Mouse (Mus musculus) adrenal gland, adult 2 months (tissue): ENCODE data around the gene Trpc4ap. TPM values are rescaled to one million over a fixed set of nuclear protein-coding genes. Genes with fewer than 3 reads are reported as not detected.

Source experiments
- DNase-seq: peaks from one replicate; pipeline ENCODE4 v3.0.0; 2021
- polyA plus RNA-seq: library from polyadenylated mRNA; depleted of rRNA; stranded (reverse); fragments of >200 nt; gene quantifications from 2 replicates; pipeline ENCODE4 v1.2.3, GENCODE M21; 2012
- total RNA-seq, 2 experiments: library from RNA; stranded (reverse); gene quantifications; 2 replicates each; pipeline ENCODE4 v1.2.3; 2021

Gene Trpc4ap
- total and polyA plus RNA-seq, 3 experiments = 125 to 228 (median 152) TPM

- no peak for DNase-seq
Observed at GRCm38 (mm10) chr2:155694564-155694963, 2.4 kb upstream of the Trpc4ap start.

DNA sequence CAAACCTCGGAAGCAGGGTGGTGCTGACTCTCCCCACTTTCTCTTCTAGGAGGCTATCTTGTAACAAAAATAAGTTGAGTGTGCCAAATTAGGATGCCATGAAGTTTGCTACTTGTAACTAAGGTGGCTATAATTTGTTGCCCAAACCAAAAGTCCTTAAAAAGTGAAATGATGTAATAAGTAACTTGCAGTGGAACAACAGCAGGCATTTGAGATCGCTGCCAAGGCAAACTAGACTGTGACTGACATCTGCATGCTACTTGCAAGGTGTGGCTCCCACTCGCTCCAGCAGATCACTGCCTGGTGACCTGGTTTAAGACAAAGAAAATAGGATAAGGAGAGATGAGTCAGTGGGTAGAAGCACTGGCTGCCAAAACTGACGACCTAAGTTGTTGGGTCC lies 952 bp upstream of the Trpc4ap start:
- no peak for DNase-seq

- DNase-seq = no peak
Observed at GRCm38 (mm10) chr2:155691336-155691722, 855 bp downstream of the Trpc4ap start.

GRCm38 (mm10) chr2:155689211-155689610 lies 3.0 kb downstream of the Trpc4ap start:
- DNase-seq = no peak

- no peak for DNase-seq
Observed at GRCm38 (mm10) chr2:155687746-155688145, 4.4 kb downstream of the Trpc4ap start.

DNA sequence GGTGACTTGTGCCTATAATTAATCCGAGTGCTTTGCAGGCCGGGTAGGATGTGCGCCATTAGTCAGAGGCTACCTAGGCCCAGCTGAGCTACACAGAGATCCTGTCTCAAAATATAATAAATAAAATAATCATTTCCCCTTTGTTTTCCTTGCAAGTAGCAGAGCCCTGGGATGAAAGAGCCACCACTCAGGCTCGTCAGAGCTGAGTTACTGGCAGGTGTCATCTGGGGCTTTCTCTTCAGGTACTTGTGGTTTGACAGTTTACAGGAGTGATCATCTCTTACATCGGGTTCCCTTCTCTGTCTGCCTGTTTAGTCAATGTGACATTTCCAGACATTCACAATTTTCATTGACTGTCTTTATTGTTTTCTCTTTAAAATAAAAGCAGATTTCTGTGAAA lies 5.6 kb downstream of the Trpc4ap start:
- no peak for DNase-seq

- no peak for DNase-seq
Observed at GRCm38 (mm10) chr2:155683821-155684220, 8.4 kb downstream of the Trpc4ap start.

DNA sequence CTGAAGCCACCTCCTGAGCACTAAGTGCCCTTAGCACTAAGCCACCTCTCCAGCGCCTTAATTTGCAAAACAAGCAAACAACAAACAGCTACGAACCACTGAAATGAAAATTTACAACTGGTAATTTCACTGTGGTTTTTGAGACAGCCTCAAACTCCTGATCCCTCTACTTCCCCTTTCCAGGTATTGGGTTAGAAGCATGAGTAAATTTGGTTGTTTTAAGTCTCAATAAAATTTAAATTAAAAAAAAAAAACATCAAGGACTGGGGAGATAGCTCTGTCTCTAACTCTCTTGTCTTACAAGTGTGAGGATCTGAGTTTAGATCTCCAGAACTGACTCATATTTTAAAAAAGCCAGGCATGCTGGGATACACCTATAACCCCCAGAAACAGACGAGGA lies 9.0 kb downstream of the Trpc4ap start:
- DNase-seq = no peak

DNA sequence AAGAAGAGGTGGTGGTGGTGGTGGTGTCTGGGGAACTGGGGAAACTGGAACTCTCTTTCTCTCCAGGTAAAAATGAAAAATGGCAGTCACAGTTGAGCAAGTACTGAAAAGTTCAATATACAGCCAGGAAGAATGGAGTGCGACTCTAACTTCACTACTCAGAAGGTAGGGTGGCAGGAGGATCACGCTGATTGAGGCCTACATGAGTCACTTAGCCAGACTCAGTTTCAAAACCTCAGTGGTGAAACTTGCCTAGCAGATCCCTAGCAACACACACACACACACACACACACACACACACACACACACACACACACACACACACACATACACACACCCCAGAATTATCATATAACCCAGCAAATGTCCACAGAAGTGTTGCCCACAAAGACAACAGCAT lies 10.3 kb downstream of the Trpc4ap start:
- no peak for DNase-seq

DNA sequence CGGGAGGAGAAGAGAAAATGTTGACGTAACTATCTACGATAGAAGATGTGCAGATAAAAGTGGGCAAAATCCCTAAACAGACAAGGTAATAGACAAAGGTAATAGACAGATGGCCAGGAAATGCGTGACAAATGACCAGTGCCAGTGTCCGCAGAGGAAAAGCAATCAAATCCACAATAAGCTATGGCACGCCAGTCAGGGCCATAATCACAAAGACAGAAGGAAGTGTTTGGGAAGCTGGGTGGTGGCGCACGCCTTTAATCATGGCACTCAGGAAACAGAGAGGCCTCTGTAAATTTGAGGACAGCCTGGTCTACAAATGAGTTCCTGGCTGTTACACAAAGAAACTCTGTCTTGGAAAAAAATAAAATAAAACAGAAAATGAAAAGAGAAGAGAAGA lies 11.0 kb downstream of the Trpc4ap start:
- DNase-seq = no peak

DNA sequence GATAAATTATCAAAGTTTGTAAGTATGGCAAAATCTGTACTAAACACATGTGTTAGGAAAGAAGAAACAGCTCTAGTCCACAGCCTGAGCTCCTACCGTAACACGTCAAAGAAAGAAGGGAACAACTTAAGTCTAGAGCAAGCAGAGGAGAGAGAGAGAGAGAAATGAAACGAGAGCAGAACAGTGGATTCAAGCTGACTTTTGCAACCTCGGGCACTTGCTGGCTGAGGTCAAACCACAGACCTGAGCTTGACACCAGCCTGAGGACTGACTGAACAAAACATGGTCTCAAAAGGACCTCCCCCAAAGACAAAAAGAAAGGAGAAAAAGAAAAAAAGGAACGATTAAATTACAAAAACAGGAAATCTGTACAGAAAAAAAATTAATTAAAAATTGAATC lies 11.6 kb downstream of the Trpc4ap start:
- DNase-seq = no peak

GRCm38 (mm10) chr2:155679586-155680110 lies 12.5 kb downstream of the Trpc4ap start:
- DNase-seq = no peak

GRCm38 (mm10) chr2:155675118-155675517 lies 17.1 kb downstream of the Trpc4ap start:
- no peak for DNase-seq

DNA sequence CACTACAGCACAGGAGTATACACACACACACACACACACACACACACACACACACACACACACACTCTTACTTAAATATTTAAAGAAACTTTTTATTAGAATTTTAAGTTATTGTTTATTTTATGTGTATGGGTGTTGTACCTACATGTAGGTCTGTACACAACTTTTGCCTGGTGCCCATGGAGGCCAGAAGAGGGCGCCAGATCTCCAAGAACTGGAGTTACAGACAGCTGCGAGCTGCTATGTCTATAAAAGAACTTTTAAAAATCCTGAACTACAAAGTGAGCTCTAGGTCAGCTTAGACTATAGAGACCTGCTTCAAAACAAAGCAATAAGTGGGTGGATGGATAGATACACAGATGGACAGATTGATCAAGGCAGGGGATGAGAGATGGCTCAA lies 18.6 kb downstream of the Trpc4ap start:
- peak; percentile 79 for DNase-seq

DNA sequence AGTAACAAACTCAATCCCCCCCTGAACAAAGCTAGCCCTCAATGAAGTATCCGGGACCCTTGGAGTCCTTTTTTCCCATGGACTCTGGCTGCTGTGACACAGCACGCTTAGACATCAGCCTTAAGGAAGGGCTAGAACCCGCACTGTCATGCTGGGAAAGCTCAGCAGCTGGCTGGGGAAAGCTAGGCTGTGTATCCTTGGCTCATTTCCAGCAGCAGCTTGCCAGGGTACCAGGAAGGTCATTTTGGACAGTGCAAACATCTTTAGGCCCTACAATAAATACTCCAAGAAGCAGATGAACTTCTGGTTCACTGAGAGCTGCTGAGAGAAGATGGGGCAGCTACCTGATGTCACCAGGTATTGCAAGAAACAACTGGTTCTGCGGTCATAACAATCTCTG lies 20.9 kb downstream of the Trpc4ap start:
- DNase-seq = peak; percentile 80

GRCm38 (mm10) chr2:155668461-155668860 lies 23.7 kb downstream of the Trpc4ap start:
- DNase-seq = no peak

DNA sequence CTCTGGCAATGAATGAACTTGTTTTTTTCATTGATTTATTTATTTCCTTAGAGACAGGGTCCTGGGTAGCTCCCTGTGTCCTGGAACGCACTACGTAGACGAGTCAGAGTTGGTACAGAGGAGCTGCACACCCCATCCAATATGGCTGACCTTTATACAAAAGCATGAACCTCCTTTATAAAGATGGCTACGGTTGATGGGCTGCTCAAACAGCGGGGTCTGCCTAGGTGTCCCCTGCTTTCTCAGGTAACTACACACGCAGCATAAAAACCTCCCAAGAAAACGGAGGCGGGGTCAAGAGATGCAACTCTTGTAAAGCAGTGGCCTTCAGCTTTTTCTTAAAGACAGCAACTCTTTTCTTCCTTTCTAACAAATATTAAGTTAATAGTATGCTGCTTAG lies 24.3 kb downstream of the Trpc4ap start:
- DNase-seq = no peak

GRCm38 (mm10) chr2:155663910-155664460 lies 28.2 kb downstream of the Trpc4ap start:
- no peak for DNase-seq

DNA sequence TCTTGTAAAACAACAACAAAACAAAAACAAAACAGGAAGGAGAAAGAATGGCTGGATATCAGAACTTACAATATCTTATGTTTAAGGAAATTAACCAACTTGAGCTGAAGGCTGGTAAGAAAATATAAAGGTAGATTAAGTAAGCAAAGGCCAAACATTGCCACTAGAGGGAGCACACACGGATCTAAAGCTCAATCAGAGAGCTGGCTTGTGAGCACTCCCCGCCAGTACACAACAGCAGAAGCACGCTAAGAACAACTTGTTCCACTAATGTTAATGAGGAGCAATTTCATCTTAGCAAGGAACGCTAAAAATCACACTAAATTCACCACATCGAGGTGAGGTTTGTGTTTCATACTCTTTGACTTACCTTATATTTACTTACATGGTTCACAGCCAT lies 29.1 kb downstream of the Trpc4ap start:
- peak; percentile 36 for DNase-seq

DNA sequence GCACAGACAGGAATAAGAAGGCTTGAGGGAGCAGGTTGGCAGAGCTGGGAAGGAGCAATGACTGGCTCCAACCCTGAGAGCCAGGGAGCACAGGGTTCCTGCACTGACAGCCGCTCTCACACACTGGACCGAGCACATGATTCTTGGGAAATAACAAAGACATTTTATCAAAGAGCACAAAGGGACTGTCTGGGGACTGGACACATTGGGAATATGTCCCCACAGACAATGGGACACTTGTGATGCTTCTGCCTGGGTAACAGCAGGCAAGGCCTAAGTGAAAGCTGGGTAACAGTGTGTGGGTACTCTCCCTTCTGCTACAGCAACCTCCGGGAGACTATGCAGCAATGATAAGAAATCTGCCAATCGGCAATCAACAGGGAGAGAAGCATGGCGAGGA lies 29.8 kb downstream of the Trpc4ap start:
- DNase-seq = no peak

- DNase-seq = no peak
Observed at GRCm38 (mm10) chr2:155655759-155656372, 36.3 kb downstream of the Trpc4ap start.

GRCm38 (mm10) chr2:155652618-155653017 lies 39.6 kb downstream of the Trpc4ap start:
- no peak for DNase-seq

DNA sequence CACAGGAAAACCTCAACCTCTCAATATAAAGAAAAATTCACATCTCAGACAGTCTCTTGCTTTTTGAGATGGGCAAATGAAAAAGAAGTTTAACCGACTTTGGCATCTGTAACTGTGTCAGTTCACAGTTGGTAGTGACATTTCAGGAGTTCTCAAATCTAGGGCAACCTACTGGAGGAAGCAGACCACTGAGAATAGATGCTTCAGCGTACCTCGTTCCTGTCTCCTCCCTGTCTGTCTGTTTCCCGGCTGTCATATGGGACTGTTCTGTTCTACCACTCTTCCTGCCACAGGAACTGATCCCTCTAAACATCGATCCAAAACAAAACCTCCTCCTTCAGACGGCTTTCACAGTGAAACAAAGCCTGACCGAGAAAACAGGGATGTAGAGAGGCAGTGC lies 46.4 kb downstream of the Trpc4ap start:
- no peak for DNase-seq
